Mouse (Mus musculus): Measurements from ENCODE around the gene Hrnr.

The Hrnr gene

DNA sequence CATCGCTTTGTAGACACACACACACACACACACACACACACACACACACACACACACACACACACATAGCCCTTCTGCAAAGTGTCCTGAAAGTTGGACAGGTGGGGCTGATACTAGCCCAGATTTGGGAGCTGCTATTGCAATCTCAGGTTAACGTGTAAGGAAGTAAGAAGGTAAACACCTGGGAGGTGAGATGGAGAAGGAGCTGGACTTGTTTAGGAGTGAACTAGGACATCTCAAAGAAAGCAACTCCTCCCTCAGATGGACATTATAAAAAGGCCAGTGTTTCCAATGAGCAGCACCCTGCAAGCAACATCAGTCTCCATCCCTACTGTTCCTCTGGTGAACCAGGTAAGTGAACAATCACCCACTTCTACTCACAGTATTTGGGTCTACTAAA is at the start of gene Hrnr:
Gene Hrnr (plus strand): TSS at position 301 of the 400 bp plus-strand sequence.
- no peak for DNase-seq (ENCODE audit: low read depth, low spot score)

DNA sequence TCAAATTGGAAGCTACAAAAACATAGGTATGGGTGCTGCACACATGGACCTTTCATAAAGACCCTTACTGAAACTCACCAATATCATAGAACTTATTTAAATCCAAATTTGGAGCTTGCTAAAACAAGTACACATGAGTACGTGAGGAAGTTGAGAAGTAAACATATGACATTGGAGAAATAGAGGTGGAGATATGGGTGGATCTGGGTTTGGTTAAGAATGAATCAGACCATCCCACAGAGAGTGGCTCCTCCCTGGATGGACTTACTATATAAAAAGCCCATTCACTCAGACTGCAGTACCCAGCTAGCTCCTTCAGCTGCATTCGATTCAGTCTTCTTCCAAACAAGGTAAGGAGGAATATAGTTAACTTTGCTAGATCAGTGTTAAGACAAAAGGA is 46.3 kb upstream of the Hrnr start, which contains the start of gene Flg:
Gene Flg (plus strand): TSS at position 301 of the 400 bp plus-strand sequence.
- no peak for DNase-seq (ENCODE audit: low read depth, low spot score)

DNA sequence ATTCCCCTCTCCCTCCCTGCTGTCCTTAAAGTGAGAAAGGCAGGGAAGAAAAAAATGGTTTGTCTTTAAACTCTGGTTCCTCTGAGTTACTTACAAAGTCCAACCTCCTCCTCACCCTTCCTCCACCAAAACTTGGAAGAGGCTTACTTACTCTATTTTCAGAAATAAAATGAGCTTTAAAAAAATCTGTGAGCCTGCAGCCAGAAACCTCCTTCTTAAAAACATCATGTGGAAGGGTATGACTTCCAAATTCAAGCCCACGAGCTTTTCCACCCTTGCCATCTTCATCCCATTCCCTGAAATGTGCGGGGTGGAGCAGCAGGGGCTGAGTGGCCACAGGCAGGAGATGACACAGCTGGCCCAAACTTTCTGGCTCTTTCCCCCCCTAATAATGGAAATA is 22.0 kb upstream of the Hrnr start:
- DNase-seq (ENCODE audit: low read depth, low spot score) = no peak

DNA sequence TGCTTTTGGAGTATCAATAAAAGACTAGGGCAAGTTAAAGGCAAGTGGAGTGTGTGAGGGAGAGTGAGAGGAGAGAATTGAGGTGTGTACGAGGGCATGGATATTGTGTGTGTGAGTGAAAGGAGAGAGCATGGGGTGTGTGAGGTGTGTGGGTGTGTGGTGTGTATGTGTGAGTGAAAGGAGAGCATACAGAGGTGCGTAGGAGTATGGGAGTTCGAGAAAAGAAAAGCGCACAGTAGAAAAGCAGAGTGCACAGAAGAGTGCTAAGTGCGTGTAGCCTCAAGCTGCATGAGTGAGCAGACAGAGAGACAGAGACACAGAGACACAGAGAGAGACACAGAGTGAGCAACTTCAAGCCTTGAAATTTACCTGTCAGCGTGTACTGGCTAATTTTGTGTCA is 19.7 kb upstream of the Hrnr start:
- DNase-seq (ENCODE audit: low read depth, low spot score) = no peak

DNA sequence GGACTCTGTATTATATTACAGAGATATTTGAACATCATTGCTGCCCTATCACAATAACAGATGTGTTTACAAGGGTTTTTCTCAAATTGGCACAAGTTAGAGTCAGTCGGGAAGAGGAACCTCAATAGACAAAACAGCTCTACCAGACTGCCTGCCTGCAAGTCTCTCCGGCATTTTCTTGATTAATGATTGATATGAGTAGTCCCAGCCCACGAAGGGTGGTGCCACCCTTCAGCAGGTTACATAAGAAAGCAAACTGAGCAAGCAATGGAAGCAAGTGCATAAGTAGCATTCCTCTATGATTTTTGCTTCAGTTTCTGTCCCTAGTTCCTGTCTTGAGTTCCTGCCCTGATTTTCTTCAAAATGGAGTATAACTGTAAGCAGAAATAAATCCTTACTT is 17.7 kb upstream of the Hrnr start:
- no peak for DNase-seq (ENCODE audit: low read depth, low spot score)

DNA sequence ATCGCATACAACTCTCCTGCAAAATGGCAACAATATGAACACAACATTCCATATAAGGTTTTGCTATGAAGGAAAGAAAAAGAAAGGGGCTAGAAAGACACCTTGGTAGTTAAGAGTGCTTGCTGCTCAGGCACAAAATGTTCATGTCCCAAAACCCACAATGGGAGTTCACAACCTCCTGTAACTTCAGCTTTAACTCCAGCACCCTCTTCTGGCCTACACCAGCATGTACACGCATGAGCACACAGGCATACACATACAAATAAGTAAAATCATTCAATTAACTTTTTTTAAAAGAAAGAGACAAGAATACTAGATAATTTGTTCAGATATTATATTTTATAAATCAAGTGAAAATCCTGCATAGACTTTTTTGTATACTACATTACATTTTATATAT is 13.4 kb upstream of the Hrnr start:
- peak; percentile 35 for DNase-seq (ENCODE audit: low read depth, low spot score)

DNA sequence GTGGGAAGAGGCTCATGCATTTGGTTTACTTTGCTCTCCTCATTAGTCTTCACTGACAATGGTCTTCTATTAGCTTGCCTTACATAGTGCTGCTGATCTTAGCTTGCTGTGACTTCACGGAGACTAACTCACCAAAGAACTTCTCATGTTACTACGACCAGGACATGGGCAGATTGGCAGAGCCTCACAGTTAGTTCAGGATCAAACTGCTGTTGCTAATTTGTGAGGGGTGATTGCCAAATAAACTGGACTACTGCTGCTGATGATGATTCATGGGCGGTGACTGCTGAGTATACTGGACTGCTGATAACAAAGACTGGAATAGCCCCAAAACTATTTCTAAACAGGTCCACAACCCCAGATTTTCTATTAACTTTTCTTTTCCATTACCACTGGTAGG is 8.2 kb upstream of the Hrnr start:
- DNase-seq (ENCODE audit: low read depth, low spot score) = no peak

DNA sequence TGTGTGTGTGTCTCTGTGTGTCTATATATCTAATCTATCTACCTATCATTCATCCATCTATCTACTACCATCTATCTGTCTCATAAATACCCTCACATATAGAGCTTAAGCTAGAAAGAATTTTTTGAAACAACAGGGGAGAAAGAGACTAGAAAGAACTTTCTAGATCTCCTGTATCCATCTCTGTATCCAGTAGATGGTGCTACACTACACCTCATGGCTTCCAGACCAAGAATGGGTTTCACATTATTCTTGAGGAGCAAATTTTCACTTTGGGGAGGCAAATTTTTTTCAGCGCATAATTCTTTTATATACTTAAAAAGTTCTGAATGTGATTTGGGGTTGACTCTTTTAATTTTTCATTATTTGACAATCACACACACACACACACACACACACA is 5.2 kb upstream of the Hrnr start:
- DNase-seq (ENCODE audit: low read depth, low spot score) = no peak

DNA sequence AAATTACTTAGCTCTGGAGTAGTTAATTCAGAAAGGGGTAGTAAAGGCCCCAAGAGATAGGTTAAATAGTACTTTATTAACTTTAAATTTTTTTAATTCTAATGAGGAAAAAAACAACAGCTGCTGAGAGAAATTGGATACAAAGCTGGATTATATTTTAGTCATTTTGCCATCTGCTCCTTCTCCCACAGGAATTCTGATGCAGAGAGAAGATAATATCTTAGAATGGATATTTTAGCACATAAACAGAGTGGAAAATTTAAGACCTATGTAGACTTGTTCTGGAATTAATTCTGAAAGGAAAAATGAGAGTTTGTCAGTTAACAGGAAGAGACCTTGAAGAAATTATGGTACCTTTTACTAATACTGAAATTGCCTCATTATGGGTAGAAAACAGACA is 18.2 kb downstream of the Hrnr start:
- no peak for DNase-seq (ENCODE audit: low read depth, low spot score)

DNA sequence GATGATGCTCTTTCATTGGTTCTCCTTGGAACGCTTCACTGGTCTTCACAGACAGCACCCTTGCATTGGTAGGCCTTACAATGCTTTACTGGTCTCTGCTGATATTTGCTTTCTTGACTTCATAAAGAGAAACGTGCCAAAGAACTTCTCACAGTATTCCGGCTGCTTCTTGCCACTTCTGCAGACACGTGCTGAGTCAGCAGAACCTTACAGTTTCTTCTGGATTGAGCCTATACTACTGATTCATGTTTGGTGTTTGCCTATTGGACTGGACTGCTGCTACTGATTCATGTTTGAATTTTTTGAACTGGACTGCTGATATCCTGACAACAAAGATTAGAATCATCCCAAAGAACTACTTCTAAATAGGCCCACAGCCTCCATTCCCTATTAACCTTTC is 20.5 kb downstream of the Hrnr start:
- DNase-seq (ENCODE audit: low read depth, low spot score) = no peak

DNA sequence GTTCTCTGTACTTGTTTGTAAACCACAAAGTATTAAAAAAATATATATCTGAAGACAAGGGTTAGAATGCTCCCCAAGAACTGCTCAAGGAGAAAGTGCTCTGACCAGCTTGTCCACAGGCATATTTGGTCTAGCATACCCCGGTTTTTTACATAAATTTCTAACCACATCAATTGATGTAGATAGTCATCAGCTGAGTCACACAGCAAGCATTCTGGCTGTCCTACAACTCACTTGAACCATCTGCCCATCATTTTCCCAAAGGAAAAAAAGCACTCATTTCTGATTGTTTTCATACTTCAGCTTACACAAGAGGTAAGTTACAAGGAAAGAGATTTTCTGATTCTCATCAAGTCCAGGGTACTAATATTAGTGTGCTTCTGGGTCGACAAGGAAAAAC is 27.3 kb downstream of the Hrnr start:
- DNase-seq (ENCODE audit: low read depth, low spot score) = no peak

DNA sequence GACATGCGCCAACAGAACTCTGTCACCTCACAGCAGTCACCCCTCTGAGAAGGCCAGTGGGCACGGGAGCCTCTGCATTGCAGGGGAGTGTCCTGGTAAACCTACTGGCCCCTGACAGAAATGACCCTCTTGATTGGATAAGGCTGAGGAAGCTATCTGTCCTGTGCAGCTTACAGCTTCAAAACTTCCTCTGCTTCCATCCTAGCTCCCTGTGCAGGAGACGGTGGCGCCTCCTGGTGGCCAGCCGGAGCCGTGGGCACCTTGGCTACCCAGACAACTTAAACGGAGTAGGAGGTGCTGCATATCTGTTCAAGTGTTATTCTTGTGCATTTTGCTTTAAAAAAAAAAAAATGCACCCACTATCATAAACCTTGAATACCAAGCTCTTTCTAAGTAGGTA is 40.5 kb downstream of the Hrnr start:
- DNase-seq (ENCODE audit: low read depth, low spot score) = peak; percentile 71

DNA sequence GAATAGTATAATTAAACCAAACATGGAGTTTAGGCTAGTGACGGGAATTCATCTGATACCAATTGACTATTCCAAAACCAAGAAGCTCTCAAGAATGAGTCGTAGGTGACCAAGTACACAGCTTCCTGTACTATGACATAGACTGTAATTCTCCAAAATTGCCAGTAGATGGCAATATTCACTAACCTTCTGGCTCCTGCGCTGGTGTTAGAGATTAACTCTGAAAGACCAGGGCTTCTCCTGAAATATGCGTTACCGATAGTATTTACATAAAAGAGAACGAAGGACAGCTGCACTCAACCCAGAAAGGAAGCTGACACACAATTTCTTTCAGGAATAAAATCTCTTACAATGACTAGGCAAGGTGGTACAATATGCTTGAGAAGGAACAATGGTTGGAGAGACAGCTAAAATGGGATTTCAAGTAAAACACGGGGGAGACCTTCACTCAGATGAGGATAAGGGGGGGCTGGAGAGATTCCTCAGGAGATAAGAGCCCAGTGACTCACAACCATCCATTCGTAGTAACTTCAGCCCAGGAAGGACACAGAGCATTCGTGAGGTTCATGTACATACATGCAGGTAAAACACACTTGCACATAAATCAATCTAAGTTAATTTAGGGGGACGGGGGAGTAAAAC is 42.5 kb downstream of the Hrnr start:
- peak; percentile 71 for DNase-seq (ENCODE audit: low read depth, low spot score)

DNA sequence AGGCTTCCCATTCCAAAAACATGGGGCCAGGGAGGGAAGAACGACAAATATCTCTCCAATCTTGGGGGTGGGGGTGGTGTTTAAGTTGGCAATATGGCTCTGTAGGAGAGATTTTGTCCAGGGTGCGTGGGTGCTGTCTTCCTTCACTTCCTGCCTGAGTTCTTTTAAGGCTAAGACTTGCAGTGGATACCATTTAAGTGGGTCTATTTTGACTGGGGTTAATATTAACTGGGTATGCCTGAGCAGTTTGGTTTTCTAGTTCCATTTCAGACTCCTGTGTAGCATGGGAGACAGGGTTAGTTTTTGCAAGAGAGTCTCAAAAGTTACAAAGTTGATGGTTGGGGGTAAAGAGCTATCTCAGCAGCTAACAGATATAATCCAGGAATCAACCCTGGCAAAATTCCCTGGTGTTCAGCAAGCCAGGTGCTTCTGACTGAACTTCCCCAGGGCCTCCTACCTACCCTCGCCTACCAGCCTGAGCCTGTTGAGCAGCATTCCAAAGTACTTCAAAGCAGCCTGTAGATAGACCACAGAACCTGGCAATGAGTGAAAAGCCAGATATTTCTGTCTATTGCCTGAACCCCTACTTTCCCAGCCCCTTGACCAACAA is 47.5 kb downstream of the Hrnr start:
- no peak for DNase-seq (ENCODE audit: low read depth, low spot score)

DNA sequence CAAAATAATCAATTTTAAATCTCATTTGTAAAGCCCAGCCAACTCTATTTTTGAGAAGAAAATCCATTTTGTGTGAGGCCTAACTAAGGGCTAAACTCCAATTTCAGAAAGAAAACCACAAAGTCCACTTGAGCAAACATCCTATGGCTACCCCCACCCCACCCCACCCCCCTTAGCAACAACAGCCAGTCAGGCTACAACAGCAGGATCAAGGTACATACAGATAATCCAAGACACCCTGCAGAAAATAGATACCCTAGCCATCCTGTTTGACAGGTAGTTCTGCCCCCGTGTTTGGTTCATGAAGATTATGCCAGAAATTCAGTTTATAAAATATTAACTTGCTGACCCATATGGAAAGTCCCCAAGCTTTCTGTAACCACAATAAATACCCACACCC is 48.6 kb downstream of the Hrnr start:
- no peak for DNase-seq (ENCODE audit: low read depth, low spot score)

DNA sequence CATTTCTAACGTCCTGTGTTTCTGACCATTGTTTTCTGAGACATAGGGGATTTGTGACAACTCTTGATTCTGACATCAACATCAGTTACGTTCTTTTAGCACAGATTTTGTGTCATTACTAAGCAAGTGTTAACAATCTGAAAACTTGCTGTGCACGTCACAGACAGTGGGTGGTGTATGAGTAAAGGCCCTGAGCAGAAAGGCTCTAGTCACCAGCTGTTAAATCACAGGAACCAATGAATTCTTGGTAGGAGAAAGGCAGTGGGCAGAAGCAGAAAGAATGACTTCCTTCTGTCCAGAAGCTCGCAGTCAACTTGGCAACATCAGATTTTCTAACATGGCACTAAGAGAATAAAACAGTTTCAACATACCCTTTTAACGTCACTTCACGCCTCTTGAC is 53.9 kb downstream of the Hrnr start:
- DNase-seq (ENCODE audit: low read depth, low spot score) = no peak

DNA sequence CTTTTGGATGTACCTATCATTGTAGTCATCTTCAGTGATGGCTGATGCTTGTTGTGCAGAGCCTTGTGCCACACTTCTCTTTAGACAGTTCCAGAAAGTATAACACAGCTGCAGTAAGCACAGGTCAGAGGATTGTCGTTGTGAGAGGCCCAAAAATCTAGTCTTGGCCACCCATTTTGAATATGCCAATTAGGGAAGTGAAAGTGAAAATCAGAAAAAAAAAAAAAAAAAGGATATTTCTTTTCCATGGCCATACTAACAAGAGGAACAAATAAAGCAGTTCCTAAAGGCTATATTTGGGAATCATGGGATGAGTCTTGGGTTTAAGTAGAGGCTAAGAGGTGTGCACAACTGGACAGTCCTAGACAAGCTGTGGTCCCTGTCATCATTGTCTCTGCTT is 55.6 kb downstream of the Hrnr start:
- DNase-seq (ENCODE audit: low read depth, low spot score) = no peak

DNA sequence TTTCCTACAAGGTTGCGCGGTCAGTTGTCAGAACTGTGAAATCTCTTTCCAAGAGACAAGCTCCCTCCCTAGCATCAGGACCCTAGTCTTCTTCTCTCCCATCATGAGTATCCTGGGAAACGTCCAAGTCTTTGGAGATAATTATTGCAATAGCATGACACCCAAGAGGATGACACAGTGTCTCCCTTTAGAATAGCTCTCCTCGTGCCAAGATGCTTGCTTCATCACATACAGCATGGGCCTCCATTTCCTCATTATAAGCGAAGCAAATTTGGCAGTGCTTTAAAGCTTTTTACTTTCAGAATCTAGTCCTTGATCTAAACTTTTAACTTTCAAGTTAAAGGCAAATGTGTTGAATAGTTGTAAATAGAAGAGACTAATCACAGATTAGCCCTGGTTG is 56.1 kb downstream of the Hrnr start:
- no peak for DNase-seq (ENCODE audit: low read depth, low spot score)

DNA sequence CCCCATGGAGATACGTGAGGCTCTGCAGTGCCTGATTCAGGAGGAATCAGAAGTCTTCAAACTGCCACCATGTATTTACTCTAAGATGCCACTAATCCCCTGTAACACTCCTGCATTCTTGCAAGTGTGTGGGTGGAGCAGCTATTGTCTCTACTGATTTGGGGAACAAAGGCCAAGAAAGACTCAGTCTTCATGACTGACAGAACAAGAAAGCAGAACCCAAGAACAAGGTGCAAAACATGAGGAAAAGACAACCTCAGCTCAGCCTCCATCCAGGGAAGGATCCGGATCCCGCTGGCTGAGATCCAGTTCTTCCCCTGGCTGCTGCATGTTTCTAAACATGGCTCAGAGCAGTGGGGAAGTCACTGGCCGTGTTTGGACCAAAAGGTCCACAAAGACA is 58.6 kb downstream of the Hrnr start:
- peak; percentile 90 for DNase-seq (ENCODE audit: low read depth, low spot score)
